In the genomic region with DNA sequence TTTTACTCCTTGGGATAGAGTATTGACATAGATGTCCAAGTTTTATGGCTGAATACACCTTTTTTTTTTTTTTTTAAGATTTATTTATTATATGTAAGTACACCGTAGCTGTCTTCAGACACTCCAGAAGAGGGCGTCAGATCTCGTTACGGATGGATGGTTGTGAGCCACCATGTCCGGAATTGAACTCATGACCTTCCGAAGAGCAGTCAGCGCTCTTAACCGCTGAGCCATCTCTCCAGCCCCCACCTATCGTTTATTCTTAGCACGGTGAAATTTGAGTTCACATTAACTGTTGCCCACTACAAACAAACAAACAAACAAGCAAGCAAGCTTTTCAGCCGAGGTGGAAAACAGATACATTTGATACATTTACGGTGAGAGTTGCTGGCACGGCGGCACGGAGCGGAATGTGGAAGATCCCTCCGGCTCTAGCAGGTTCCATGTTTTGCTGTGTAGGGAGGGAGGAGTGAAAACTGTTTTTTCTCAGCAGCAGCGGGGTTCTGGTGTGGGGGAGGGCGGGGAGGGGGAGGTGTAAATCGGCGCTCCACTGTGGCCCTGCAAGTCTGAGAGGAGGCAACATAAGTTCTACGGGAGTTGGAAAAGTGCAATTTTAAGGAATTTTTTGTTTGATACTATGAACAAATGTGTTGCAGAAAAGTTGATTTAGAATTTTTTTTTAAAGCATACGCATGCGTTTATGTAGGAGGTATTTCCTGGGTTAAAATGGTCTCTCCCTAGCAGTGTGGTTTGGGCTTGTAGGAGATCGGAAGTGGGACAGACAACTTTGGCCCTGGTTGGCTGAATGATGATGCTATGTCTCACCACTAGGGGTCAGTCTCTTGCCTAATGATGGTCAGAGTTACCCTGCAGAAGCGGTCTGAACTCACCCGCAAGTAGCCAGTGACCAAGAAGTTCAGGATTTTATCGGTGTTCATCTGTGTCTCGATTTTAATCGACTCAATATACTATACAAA, we compare ENCODE assay signal across 8 mouse cellular contexts. TPM values are rescaled to one million over a fixed set of nuclear protein-coding genes. Genes with fewer than 3 reads are reported as not detected.
DNase-seq lines count a peak whose midpoint lies in the region; ATAC-seq lines count a peak whose summit lies in the region.

No protein-coding gene starts in this region.

- H3K27ac ChIP-seq in brown adipose tissue, adult 24 weeks (replicated peaks; ENCODE audit: low read depth, low read length), result peak overlapping the region; percentile 63
- H3K27ac ChIP-seq in heart, embryonic 13.5 days (replicated peaks), result peak overlapping the region; percentile 92
- peak overlapping the region; percentile 78 for H3K27ac ChIP-seq in liver, embryonic 12.5 days
- peak overlapping the region; percentile 88 for H3K27ac ChIP-seq in stomach, embryonic 15.5 days

- H3K9me3 ChIP-seq in heart, embryonic 13.5 days, result no peaks in the 10 kb centered on the region
- H3K9me3 ChIP-seq in liver, embryonic 12.5 days (replicated peaks), result no peaks in the 10 kb centered on the region
- H3K9me3 ChIP-seq in stomach, embryonic 15.5 days, result no peaks in the 10 kb centered on the region

- peak overlapping the region; percentile 72 for H3K4me2 ChIP-seq in heart, embryonic 13.5 days
- H3K4me2 ChIP-seq in liver, embryonic 12.5 days, result peak overlapping the region; percentile 71
- H3K4me2 ChIP-seq in stomach, embryonic 15.5 days, result peak overlapping the region; percentile 63

- DNase-seq in CD8-positive naive resting alpha-beta T cell, adult 2 months (ENCODE audit: low read depth in 2 of 2, low spot score in 2 of 2), result peak; percentile 55 to 61
- DNase-seq in fat pad, adult 2 months (ENCODE audit: extremely low read depth, low read depth, low spot score), result peak; percentile 57
- DNase-seq in kidney, postnatal 10 days, result peak; percentile 85
- DNase-seq in natural killer cell, adult 2 months (ENCODE audit: low spot score in 2 of 2), result peak; percentile 81

- H3K4me3 ChIP-seq in brown adipose tissue, adult 24 weeks (ENCODE audit: insufficient read depth, low read depth, low read length), result peak overlapping the region; percentile 67
- peak overlapping the region; percentile 64 for H3K4me3 ChIP-seq in heart, embryonic 13.5 days
- H3K4me3 ChIP-seq in liver, embryonic 12.5 days, result peak overlapping the region; percentile 70
- peak overlapping the region; percentile 57 for H3K4me3 ChIP-seq in stomach, embryonic 15.5 days (replicated peaks)

- WGBS in heart, embryonic 13.5 days, result 1% methylated on average over 30 of the region's 30 CpGs
- WGBS in liver, embryonic 12.5 days (ENCODE audit: insufficient replicate concordance), result 2% methylated on average over 30 of the region's 30 CpGs
- under 1% methylated on average over 30 of the region's 30 CpGs for WGBS in stomach, embryonic 15.5 days

- peak; percentile 72 for ATAC-seq in heart, embryonic 13.5 days (ENCODE audit: extremely low read depth, insufficient number of reproducible peaks, low FRiP score, low TSS enrichment)
- ATAC-seq in liver, embryonic 12.5 days, result peak; percentile 82
- ATAC-seq in stomach, embryonic 15.5 days (ENCODE audit: insufficient read depth, low FRiP score, low read depth), result peak; percentile 87

- no peaks in the 10 kb centered on the region for H3K4me1 ChIP-seq in brown adipose tissue, adult 24 weeks (ENCODE audit: control insufficient read depth, insufficient read depth, insufficient read length, low read length)
- peaks cover 9% of the 10 kb centered on the region for H3K4me1 ChIP-seq in heart, embryonic 13.5 days
- peaks cover 18% of the 10 kb centered on the region; the same call in 1 of the 2 replicates for H3K4me1 ChIP-seq in liver, embryonic 12.5 days
- no peaks in the 10 kb centered on the region for H3K4me1 ChIP-seq in stomach, embryonic 15.5 days

- peaks cover 5% of the 10 kb centered on the region; the same call in 1 of the 2 replicates for H3K36me3 ChIP-seq in heart, embryonic 13.5 days
- H3K36me3 ChIP-seq in liver, embryonic 12.5 days, result no peaks in the 10 kb centered on the region
- H3K36me3 ChIP-seq in stomach, embryonic 15.5 days, result no peaks in the 10 kb centered on the region

- H3K9ac ChIP-seq in heart, embryonic 13.5 days, result peak overlapping the region; percentile 85
- H3K9ac ChIP-seq in liver, embryonic 12.5 days, result peak overlapping the region; percentile 71
- no peak overlapping the region; the same call in 1 of the 2 replicates for H3K9ac ChIP-seq in stomach, embryonic 15.5 days

- no peaks in the 10 kb centered on the region for H3K27me3 ChIP-seq in heart, embryonic 13.5 days (replicated peaks)
- no peaks in the 10 kb centered on the region for H3K27me3 ChIP-seq in liver, embryonic 12.5 days (replicated peaks)
- no peaks in the 10 kb centered on the region for H3K27me3 ChIP-seq in stomach, embryonic 15.5 days (replicated peaks)

RNA-seq across cellular contexts. Expression of a gene that starts 37.9 kb away (rescaled TPM):
- 18.4 and 21.4 TPM in 2 replicates for polyA plus RNA-seq in brown adipose tissue, adult 24 weeks (2012; ENCODE audit: insufficient read depth, insufficient read length, missing spikeins)
- polyA plus RNA-seq in heart, embryonic 13.5 days (2015; fragmentation: Nextera tagmentation; extraction: Ambion mirVana), result 14.7 and 16.3 TPM in 2 replicates
- 7.6 and 8.5 TPM in 2 replicates for polyA plus RNA-seq in liver, embryonic 12.5 days (2016; fragmentation: Nextera tagmentation; extraction: Ambion mirVana)
- polyA plus RNA-seq in stomach, embryonic 15.5 days (2015; fragmentation: Nextera tagmentation; extraction: Ambion mirVana), result 19.3 and 21.6 TPM in 2 replicates

Comparison
In these comparisons a context has a peak if more than half of its experiments do, and no peak if none do; other contexts are left out.
1. Peak in every context shown above with its lines: DNase-seq, ATAC-seq, H3K4me3 ChIP-seq and H3K27ac ChIP-seq.